Mouse (Mus musculus) adrenal gland, adult 18-20 months (tissue): ENCODE results near the gene Insrr. TPM values are rescaled to one million over a fixed set of nuclear protein-coding genes. Genes with fewer than 3 reads are reported as not detected.
"Not testable (repeated sequence)": the region's sequence is repeated elsewhere in the genome, so short reads cannot be mapped to it uniquely, and the experiment has no call there.

Experiments used
- DNase-seq, 2 experiments: peaks; one replicate each; pipeline ENCODE4 v3.0.0; 2021 to 2022; ENCODE audit warnings: low spot score in 2 of 2
- total RNA-seq, 2 experiments: library from RNA; stranded (reverse); gene quantifications; 1 replicate in 1 of 2; 2 replicates in 1 of 2; pipeline ENCODE4 v1.2.3; 2021

Insrr gene
- total RNA-seq, 2 experiments from 2014 or later, result 0.76 to 1.2 TPM

GRCm38 (mm10) chr3:87771088-87771487 is 25.7 kb upstream of the Insrr start:
- DNase-seq, result no peak

GRCm38 (mm10) chr3:87778283-87778682 is 18.5 kb upstream of the Insrr start:
- no peak for DNase-seq

GRCm38 (mm10) chr3:87779086-87779485 is 17.7 kb upstream of the Insrr start:
- no peak for DNase-seq

GRCm38 (mm10) chr3:87783282-87784023 is 13.3 kb upstream of the Insrr start:
- DNase-seq, result no peak

GRCm38 (mm10) chr3:87785156-87785555 is 11.6 kb upstream of the Insrr start:
- no peak for DNase-seq

GRCm38 (mm10) chr3:87785626-87786214 is 11.0 kb upstream of the Insrr start:
- DNase-seq, result no peak

- no peak for DNase-seq
Measured at GRCm38 (mm10) chr3:87789248-87789647, 7.5 kb upstream of the Insrr start.

GRCm38 (mm10) chr3:87789768-87790167 is 7.0 kb upstream of the Insrr start:
- DNase-seq, result no peak

- DNase-seq, result no peak
Measured at GRCm38 (mm10) chr3:87794922-87795325, 1.8 kb upstream of the Insrr start, which contains the start of gene Ntrk1. Gene Ntrk1, minus strand, starts transcription at chr3:87795162.

- peak; percentile 57 to 58 for DNase-seq
Measured at GRCm38 (mm10) chr3:87795336-87796277, 1.1 kb upstream of the Insrr start.

- no peak for DNase-seq
Measured at GRCm38 (mm10) chr3:87801681-87802080, 4.9 kb downstream of the Insrr start.

- DNase-seq, result no peak
Measured at GRCm38 (mm10) chr3:87804038-87804677, 7.4 kb downstream of the Insrr start.

GRCm38 (mm10) chr3:87809322-87809962 is 12.7 kb downstream of the Insrr start:
- no peak for DNase-seq

GRCm38 (mm10) chr3:87811297-87811696 is 14.5 kb downstream of the Insrr start:
- no peak for DNase-seq

- no peak for DNase-seq
Measured at GRCm38 (mm10) chr3:87812413-87812812, 15.7 kb downstream of the Insrr start.

- DNase-seq, result no peak
Measured at GRCm38 (mm10) chr3:87812873-87813272, 16.1 kb downstream of the Insrr start.

- DNase-seq, result no peak
Measured at GRCm38 (mm10) chr3:87816166-87816565, 19.4 kb downstream of the Insrr start.

GRCm38 (mm10) chr3:87816646-87817093 is 19.9 kb downstream of the Insrr start:
- DNase-seq, result peak; percentile 67 to 74

- DNase-seq, result no peak
Measured at GRCm38 (mm10) chr3:87818226-87818625, 21.5 kb downstream of the Insrr start.

GRCm38 (mm10) chr3:87824206-87824605 is 27.5 kb downstream of the Insrr start, which contains the start of gene Pear1:
Gene Pear1, minus strand, starts transcription at chr3:87824306.
- DNase-seq, result not testable (repeated sequence)
